Mouse (Mus musculus) monocyte, adult 5-6 weeks (primary cell): Measurements from ENCODE around the gene Hist1h2bk. TPM values are rescaled to one million over a fixed set of nuclear protein-coding genes. Genes with fewer than 3 reads are reported as not detected.
A peak's percentile ranks its signal among the peaks of the same experiment; 100 is the strongest.
"Not testable (repeated sequence)": the region's sequence is repeated elsewhere in the genome, so short reads cannot be mapped to it uniquely, and the experiment has no call there.

ENCODE experiments used
- ATAC-seq: fragments of 153-309, 156-312 bp; replicated peaks from 2 replicates; pipeline ENCODE4 v1.8.0; 2017; ENCODE audit warnings: mild to moderate bottlenecking; ENCODE audit not compliant: low TSS enrichment, insufficient number of reproducible peaks, severe bottlenecking, poor library complexity, low FRiP score
- total RNA-seq: library from RNA; stranded (forward); fragments of 200-1000, 200-491, 200-594 nt; gene quantifications from 3 replicates; pipeline ENCODE4 v1.2.3, GENCODE M21; 2017

The Hist1h2bk gene
- total RNA-seq, 1 experiment from 2014 or later, result 6.8 TPM

DNA sequence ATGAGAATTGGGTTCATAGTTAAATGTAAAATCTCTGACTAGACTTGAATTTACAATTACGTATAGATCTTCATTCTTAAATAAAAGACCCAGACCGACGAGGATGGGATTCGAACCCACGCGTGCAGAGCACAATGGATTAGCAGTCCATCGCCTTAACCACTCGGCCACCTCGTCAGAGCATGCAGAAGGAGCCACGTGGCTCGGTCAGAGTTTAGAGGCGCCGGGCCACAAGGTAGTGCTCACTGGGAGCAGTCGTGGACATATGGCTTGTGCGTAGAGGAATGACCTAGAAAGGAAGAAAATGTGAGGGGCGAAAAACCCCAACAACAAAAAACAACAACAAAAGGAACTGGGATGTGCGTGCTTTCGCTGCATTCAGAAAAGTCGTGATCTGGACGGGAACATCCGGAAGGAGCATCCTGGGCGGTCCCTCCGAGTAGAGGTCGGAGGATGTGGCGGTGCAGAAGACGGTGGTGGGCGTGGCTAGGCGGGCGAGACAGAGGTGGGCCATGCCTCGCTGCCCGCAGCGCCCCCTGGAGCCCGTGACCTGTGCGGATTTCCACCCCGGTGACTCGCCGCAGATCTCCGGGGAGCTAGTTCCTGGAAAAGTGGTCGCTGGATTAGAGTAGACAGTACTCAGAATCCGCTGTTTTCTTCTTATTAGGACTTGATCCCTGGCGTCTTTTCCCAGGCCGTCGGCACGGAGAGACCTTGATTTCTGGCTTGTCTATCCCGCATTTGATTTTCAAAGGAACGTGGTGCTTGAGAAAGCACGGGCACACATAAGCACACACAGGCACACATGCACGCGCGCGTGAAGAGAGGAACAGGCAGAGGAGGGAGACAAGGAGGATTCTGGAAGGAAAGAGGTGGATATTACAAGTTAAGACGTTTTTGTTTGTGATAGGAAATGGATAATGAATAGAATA lies 15.2 kb downstream of the Hist1h2bk start:
- peak; percentile 88 for ATAC-seq

DNA sequence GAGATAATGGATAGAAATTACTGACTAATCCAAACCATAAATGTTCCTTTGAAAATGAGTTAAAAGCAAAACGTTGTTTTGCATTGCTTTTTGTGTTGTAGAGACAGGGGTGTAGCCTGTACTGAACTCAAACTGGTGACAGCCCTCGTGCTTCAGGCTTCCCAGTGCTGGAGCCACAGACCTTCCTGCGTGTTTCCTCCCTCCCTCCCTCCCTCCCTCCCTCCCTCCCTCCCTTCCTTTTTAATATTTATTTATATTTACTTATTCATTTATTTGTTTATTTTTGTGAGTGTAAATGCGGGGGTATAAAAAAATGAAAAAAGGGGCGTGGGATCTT lies 15.8 kb downstream of the Hist1h2bk start:
- no peak for ATAC-seq

DNA sequence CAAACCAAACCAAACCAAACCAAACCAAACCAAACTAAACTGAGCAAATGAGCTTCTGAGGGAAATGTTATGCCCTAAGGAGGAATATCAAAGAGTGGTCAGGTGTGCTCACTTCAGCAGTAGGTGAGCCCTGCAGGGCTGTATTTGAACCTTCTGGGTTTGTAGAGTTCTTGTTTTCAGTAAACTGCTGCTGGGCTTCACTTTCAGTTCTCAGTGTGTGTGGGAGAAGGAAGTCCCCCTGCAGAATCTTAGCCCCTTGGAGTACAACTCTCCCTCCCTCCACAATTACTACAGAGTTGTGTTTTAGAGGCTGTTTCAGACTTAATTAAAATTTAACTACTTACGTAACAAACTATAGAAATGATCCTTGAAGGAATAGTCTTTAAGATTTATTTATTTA lies 18.1 kb downstream of the Hist1h2bk start:
- ATAC-seq, result no peak

DNA sequence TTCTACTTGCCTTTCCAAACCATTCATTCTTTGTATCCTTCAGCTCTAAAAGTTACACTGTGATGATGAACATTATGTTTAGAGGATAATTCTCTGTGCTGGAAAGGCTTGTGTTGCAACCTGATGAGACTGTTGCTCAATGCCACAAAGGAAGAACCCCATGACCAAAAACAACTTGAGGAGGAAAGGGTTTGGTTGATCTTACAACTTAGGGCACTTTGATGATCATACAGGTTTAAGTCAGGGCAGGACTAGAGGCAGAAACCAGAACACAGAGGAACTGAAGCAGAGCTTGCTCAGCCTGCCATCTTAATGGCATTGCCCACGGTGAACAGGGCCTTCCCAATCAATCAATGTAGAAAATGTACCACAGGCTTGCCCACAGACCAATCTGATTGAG lies 25.8 kb downstream of the Hist1h2bk start:
- no peak for ATAC-seq

DNA sequence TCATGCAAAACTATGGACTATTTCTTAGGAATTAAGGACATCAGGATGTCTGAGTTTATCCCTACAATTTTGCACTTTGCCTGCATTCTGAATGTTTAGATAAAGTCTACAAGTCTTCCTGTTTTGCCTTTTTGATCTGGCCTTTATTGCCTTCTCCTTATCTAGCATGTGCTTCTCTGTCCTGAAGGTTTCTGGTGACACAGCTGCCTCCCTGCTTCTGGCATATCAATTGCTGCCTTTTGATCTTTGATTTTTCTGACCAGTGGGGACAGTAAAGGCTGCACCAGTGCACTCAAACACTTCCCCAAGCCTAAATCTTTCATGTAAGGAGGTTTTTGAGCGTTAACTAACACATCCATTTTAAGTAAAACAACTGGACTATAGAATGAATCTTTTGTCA lies 27.8 kb downstream of the Hist1h2bk start:
- no peak for ATAC-seq

DNA sequence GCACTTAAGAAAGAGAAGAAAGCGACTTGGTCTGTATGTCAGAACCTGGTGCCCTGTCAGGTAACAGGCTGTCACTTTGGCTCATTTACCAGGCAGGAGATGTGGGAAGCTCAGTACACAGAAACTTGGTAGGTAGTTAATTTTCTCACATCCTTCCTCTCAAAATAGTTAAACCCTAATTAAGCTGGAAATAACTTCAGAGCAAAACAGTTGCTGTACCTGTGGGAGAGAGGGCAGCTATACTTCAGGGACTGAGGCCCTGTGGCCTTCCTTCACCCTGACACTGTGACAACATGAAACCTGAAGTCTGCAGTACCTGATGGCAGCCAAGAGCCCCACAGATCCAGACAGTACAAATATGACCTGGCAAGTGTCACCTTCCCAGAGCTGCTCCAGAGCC lies 48.5 kb downstream of the Hist1h2bk start, which contains the start of gene Vmn1r188:
Vmn1r188 (plus strand) TSS at position 301 of the 400 bp plus-strand sequence.
- ATAC-seq, result not testable (repeated sequence)

Other genes starting within 250 kb of the Hist1h2bk start
- gene Hist1h2an, start 248.7 kb upstream of the Hist1h2bk start, total RNA-seq, result 15.0 to 50.0 TPM (median 36.2 TPM) in 3 replicates
- gene Hist1h2bp, start 248.4 kb upstream of the Hist1h2bk start, total RNA-seq, result 5.2 to 12.6 TPM (median 8.0 TPM) in 3 replicates
- 1.1 to 64.9 TPM (median 28.6 TPM) in 3 replicates for gene Hist1h2bq, start 225.7 kb upstream of the Hist1h2bk start, total RNA-seq
- gene Hist1h2ao, start 225.4 kb upstream of the Hist1h2bk start, total RNA-seq, result 114 TPM in 1 of 3 replicates, not detected in the others
- 43.0 to 386 TPM (median 131 TPM) in 3 replicates for gene Hist1h4m, start 224.1 kb upstream of the Hist1h2bk start, total RNA-seq
- 19.1 to 188 TPM (median 85.7 TPM) in 3 replicates for gene Hist1h4n, start 203.7 kb upstream of the Hist1h2bk start, total RNA-seq
- gene Hist1h2ap, start 202.4 kb upstream of the Hist1h2bk start, total RNA-seq, result 9.0 to 155 TPM (median 73.9 TPM) in 3 replicates
- 18.5 to 55.6 TPM (median 45.1 TPM) in 3 replicates for gene Hist1h2br, start 202.1 kb upstream of the Hist1h2bk start, total RNA-seq
- 2.1 to 2.6 TPM in 2 of 3 replicates, not detected in the other for gene Zfp184, start 90.8 kb upstream of the Hist1h2bk start, total RNA-seq
- gene Pom121l2, start 54.7 kb upstream of the Hist1h2bk start, total RNA-seq, result 0.32 to 0.78 TPM in 2 of 3 replicates, not detected in the other
- gene Prss16, start 26.1 kb upstream of the Hist1h2bk start, total RNA-seq, result 0.10 to 0.64 TPM in 2 of 3 replicates, not detected in the other
- 11.3 to 37.5 TPM in 2 of 3 replicates, not detected in the other for gene Hist1h2ah, start 302 bp upstream of the Hist1h2bk start, total RNA-seq
- 13.3 to 29.5 TPM (median 23.6 TPM) in 3 replicates for gene Hist1h4i, start 5.5 kb downstream of the Hist1h2bk start, total RNA-seq
- gene Hist1h2ag, start 7.1 kb downstream of the Hist1h2bk start, total RNA-seq, result 17.4 to 59.7 TPM in 2 of 3 replicates, not detected in the other
- gene Hist1h2bj, start 7.3 kb downstream of the Hist1h2bk start, total RNA-seq, result 7.1 to 19.9 TPM in 2 of 3 replicates, not detected in the other
- gene Vmn1r188, start 48.6 kb downstream of the Hist1h2bk start, total RNA-seq, result not detected in 3 replicates
- not detected in 3 replicates for gene Vmn1r189, start 70.0 kb downstream of the Hist1h2bk start, total RNA-seq
- gene Vmn1r191, start 148.1 kb downstream of the Hist1h2bk start, total RNA-seq, result not detected in 3 replicates
- gene Vmn1r192, start 155.3 kb downstream of the Hist1h2bk start, total RNA-seq, result not detected in 3 replicates
- gene Vmn1r193, start 187.3 kb downstream of the Hist1h2bk start, total RNA-seq, result not detected in 3 replicates
- gene Vmn1r194, start 208.3 kb downstream of the Hist1h2bk start, total RNA-seq, result not detected in 3 replicates
- not detected in 3 replicates for gene Vmn1r195, start 234.7 kb downstream of the Hist1h2bk start, total RNA-seq